Mouse (Mus musculus): ENCODE data around the gene Ptpn9.

DNA sequence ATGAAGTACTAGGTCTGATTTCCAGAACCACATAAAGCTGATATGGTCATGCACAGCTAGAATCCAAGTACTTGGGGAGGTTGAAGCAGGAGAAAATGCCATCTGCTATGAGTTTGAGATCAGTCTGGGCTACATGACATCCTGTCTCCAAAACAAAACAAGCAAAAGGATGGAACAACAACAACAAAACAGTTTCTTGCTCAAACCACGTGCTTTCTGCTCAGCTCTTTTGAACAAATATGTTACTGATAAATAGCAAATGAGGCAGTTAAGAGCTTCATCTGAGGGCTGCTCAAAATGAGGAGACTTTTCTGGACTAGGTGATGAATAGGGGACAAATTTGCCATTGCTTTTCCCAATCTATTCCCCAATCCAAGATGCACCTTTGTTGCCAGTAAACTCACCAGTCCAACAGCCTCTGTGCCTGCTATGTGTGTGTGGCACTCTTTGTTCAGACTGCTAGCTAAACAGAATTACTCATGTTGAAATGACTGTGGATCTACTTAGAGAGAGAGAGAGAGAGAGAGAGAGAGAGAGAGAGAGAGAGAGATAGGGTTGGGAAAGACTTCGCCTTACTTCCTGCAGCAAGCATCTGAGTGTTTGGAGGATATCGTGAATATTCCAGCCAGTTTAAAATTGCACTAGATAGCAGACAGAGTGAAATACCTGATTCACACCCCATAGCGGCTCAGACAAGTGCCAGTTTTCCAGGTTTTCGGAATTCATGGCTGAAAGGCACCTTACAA is 76.2 kb downstream of the Ptpn9 start:
- no peak for TF ChIP-seq CTCF (IDR thresholded peaks at IDR 0.05; ENCODE audit: borderline replicate concordance, insufficient read depth, low read length)
- no peak for TF ChIP-seq POLR2A (IDR thresholded peaks at IDR 0.05; ENCODE audit: low read depth, low read length)
